Mouse (Mus musculus): ENCODE measurements at regions not wholly inside any gene's neighbourhood (a gene's known extent, or its start where the extent isn't known, plus 50 kb on each side); places are given as distances from the start of the nearest gene placed in this dataset.
A peak's percentile ranks its signal among the peaks of the same experiment; 100 is the strongest.

- Histone ChIP-seq H3K9me3 (ENCODE audit: control insufficient read depth, low read length) (no peaks in the 10 kb centered on the region), H3K36me3 (ENCODE audit: control insufficient read depth, insufficient read depth, low read length) (no peaks in the 10 kb centered on the region), H3K27ac (replicated peaks; ENCODE audit: low read depth, low read length) (no peak overlapping the region), H3K4me3 (ENCODE audit: low read depth, low read length) (no peak overlapping the region), H3K4me1 (ENCODE audit: control insufficient read depth, insufficient read depth, low read length) (peaks cover 6% of the 10 kb centered on the region; the same call in 1 of the 2 replicates), H3K9ac (ENCODE audit: low read depth, low read length) (no peak overlapping the region), H3K4me2 (ENCODE audit: low read depth, low read length) (no peak overlapping the region), H3K27me3 (replicated peaks; ENCODE audit: control insufficient read depth, insufficient read depth, low read length) (no peaks in the 10 kb centered on the region)
- DNase-seq (ENCODE audit: low spot score) = no peak
- no peak for ATAC-seq (ENCODE audit: low read depth)
- WGBS = 71% methylated on average over 6 of the region's 6 CpGs
Observed at GRCm38 (mm10) chr7:136073265-136073799, 357.2 kb upstream of the Mki67 start.

- Histone ChIP-seq H3K4me2 (ENCODE audit: low read depth, low read length) (no peak overlapping the region), H3K4me3 (ENCODE audit: low read depth, low read length) (no peak overlapping the region), H3K4me1 (ENCODE audit: control insufficient read depth, insufficient read depth, low read length) (peaks cover 6% of the 10 kb centered on the region; the same call in 1 of the 2 replicates), H3K27ac (replicated peaks; ENCODE audit: low read depth, low read length) (no peak overlapping the region), H3K9ac (ENCODE audit: low read depth, low read length) (no peak overlapping the region), H3K9me3 (ENCODE audit: control insufficient read depth, low read length) (no peaks in the 10 kb centered on the region), H3K36me3 (ENCODE audit: control insufficient read depth, insufficient read depth, low read length) (no peaks in the 10 kb centered on the region), H3K27me3 (replicated peaks; ENCODE audit: control insufficient read depth, insufficient read depth, low read length) (no peaks in the 10 kb centered on the region)
- DNase-seq (ENCODE audit: low spot score) = peak; percentile 17
- no peak for ATAC-seq (ENCODE audit: low read depth)
- 47% methylated on average over 2 of the region's 2 CpGs for WGBS
Observed at GRCm38 (mm10) chr7:136074043-136074442, 357.9 kb upstream of the Mki67 start.

DNA sequence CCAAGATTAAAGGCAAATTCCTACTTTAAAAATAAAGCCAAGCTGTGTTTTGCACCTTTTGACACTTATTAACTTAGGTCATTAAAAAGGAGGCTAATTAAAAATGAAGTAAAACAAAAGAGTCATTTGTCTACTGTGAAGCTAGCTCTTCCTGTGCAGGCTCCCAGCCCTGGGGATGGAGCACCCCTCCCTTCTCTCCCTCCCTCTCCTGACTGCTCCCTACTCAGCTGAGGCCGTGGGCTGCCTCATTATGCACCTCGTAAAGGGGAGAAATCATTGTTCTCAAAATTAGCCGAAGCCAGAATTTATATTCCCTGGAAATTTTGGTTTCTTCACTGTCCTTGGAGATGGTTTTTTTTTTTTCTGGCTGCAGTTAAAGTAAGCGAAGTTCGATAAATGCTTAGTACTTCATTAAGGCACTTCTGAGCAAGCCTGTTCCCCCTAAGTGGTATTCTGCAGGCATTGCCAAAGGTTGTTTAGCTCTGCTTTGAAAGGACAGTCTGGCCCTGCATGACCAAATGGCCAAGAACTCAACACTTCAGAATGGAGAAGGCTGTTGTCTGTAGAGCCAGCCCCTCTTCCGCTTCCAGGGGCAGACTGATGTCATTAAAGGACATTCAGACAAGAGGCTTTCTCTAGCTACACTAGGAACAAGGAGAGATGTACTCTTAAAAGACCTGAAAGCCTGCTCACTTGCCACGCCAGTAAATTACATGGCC is 365.5 kb upstream of the Mki67 start:
- no peak overlapping the region for H3K4me3 ChIP-seq (ENCODE audit: low read depth, low read length)
- H3K36me3 ChIP-seq (ENCODE audit: control insufficient read depth, insufficient read depth, low read length) = no peaks in the 10 kb centered on the region
- peaks cover 3% of the 10 kb centered on the region; the same call in 1 of the 2 replicates for H3K27me3 ChIP-seq (replicated peaks; ENCODE audit: control insufficient read depth, insufficient read depth, low read length)
- DNase-seq (ENCODE audit: low spot score) (no peak), ATAC-seq (ENCODE audit: low read depth) (no peak)
- H3K4me2 ChIP-seq (ENCODE audit: low read depth, low read length) = no peak overlapping the region
- H3K4me1 ChIP-seq (ENCODE audit: control insufficient read depth, insufficient read depth, low read length) = peaks cover 8% of the 10 kb centered on the region
- H3K9ac ChIP-seq (ENCODE audit: low read depth, low read length) = no peak overlapping the region
- no peak overlapping the region for H3K27ac ChIP-seq (replicated peaks; ENCODE audit: low read depth, low read length)
- 54% methylated on average over 7 of the region's 7 CpGs for WGBS
- no peaks in the 10 kb centered on the region for H3K9me3 ChIP-seq (ENCODE audit: control insufficient read depth, low read length)

DNA sequence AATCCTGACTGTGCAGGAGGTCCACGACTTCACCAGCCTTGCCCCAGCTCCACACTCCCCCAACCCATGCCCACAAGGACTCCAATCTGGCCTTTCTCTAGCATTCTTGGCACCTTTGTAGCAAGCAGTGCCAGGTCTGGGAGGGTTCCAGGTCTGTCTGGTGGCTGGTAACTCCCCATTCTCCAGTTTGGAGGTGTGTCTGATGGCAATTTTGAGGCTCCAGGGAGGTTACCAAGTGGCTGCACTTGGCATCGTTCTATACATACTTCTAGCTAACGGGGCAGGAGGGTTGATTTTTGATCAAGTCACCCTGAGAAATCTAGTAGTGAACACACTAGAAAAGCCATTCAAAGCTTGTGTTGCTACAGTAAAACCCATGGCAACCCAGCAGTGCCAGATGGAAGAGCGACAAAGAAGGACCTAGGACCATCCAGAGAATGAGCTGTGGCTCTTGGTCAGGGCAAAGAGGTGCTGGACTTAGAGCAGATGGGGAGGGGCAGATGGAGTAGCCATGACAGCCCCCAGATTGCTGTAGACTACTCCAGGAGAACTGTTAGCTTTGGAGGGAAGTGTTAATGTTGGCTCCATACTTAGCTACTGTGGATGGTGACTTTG is 366.2 kb upstream of the Mki67 start:
- Histone ChIP-seq H3K27ac (replicated peaks; ENCODE audit: low read depth, low read length) (no peak overlapping the region), H3K4me1 (ENCODE audit: control insufficient read depth, insufficient read depth, low read length) (peaks cover 8% of the 10 kb centered on the region), H3K9me3 (ENCODE audit: control insufficient read depth, low read length) (no peaks in the 10 kb centered on the region), H3K36me3 (ENCODE audit: control insufficient read depth, insufficient read depth, low read length) (no peaks in the 10 kb centered on the region), H3K4me3 (ENCODE audit: low read depth, low read length) (no peak overlapping the region), H3K9ac (ENCODE audit: low read depth, low read length) (no peak overlapping the region), H3K27me3 (replicated peaks; ENCODE audit: control insufficient read depth, insufficient read depth, low read length) (peaks cover 3% of the 10 kb centered on the region; the same call in 1 of the 2 replicates), H3K4me2 (ENCODE audit: low read depth, low read length) (no peak overlapping the region)
- ATAC-seq (ENCODE audit: low read depth) (no peak), DNase-seq (ENCODE audit: low spot score) (no peak)
- 90% methylated on average over 4 of the region's 4 CpGs for WGBS

- Histone ChIP-seq H3K9ac (ENCODE audit: low read depth, low read length) (no peak overlapping the region), H3K4me3 (ENCODE audit: low read depth, low read length) (no peak overlapping the region), H3K4me1 (ENCODE audit: control insufficient read depth, insufficient read depth, low read length) (peaks cover 8% of the 10 kb centered on the region), H3K36me3 (ENCODE audit: control insufficient read depth, insufficient read depth, low read length) (no peaks in the 10 kb centered on the region), H3K4me2 (ENCODE audit: low read depth, low read length) (no peak overlapping the region), H3K27ac (replicated peaks; ENCODE audit: low read depth, low read length) (peak overlapping the region; percentile 55), H3K9me3 (ENCODE audit: control insufficient read depth, low read length) (no peaks in the 10 kb centered on the region), H3K27me3 (replicated peaks; ENCODE audit: control insufficient read depth, insufficient read depth, low read length) (peaks cover 3% of the 10 kb centered on the region; the same call in 1 of the 2 replicates)
- WGBS = 70% methylated on average over 10 of the region's 10 CpGs
- DNase-seq (ENCODE audit: low spot score) (no peak), ATAC-seq (ENCODE audit: low read depth) (no peak)
Observed at GRCm38 (mm10) chr7:136083005-136083404, 366.8 kb upstream of the Mki67 start.

- Histone ChIP-seq H3K9ac (ENCODE audit: low read depth, low read length) (no peak overlapping the region; the same call in 1 of the 2 replicates), H3K4me1 (ENCODE audit: control insufficient read depth, insufficient read depth, low read length) (peaks cover 9% of the 10 kb centered on the region), H3K4me3 (ENCODE audit: low read depth, low read length) (no peak overlapping the region), H3K27me3 (replicated peaks; ENCODE audit: control insufficient read depth, insufficient read depth, low read length) (peaks cover 3% of the 10 kb centered on the region; the same call in 1 of the 2 replicates), H3K36me3 (ENCODE audit: control insufficient read depth, insufficient read depth, low read length) (no peaks in the 10 kb centered on the region), H3K9me3 (ENCODE audit: control insufficient read depth, low read length) (no peaks in the 10 kb centered on the region), H3K4me2 (ENCODE audit: low read depth, low read length) (no peak overlapping the region), H3K27ac (replicated peaks; ENCODE audit: low read depth, low read length) (peak overlapping the region; percentile 55; the same call in 1 of the 2 replicates)
- peak; percentile 85; the same call in 1 of the 2 replicates for ATAC-seq (ENCODE audit: low read depth)
- DNase-seq (ENCODE audit: low spot score) = peak; percentile 88
- 29% methylated on average over 14 of the region's 14 CpGs for WGBS
Observed at GRCm38 (mm10) chr7:136083571-136084342, 367.6 kb upstream of the Mki67 start.

GRCm38 (mm10) chr7:136088785-136089184 is 372.6 kb upstream of the Mki67 start:
- peak; percentile 57 for DNase-seq (ENCODE audit: low spot score)
- peak overlapping the region; percentile 52; the same call in 1 of the 2 replicates for H3K27ac ChIP-seq (replicated peaks; ENCODE audit: low read depth, low read length)
- no peak overlapping the region for H3K9ac ChIP-seq (ENCODE audit: low read depth, low read length)
- H3K4me2 ChIP-seq (ENCODE audit: low read depth, low read length) = no peak overlapping the region
- H3K36me3 ChIP-seq (ENCODE audit: control insufficient read depth, insufficient read depth, low read length) = no peaks in the 10 kb centered on the region
- 39% methylated on average over 6 of the region's 6 CpGs for WGBS
- H3K4me3 ChIP-seq (ENCODE audit: low read depth, low read length) = no peak overlapping the region
- 0 out of 2 replicates have a peak, but pooled peaks cover 6% of the 10 kb centered on the region for H3K27me3 ChIP-seq (replicated peaks; ENCODE audit: control insufficient read depth, insufficient read depth, low read length)
- H3K9me3 ChIP-seq (ENCODE audit: control insufficient read depth, low read length) = no peaks in the 10 kb centered on the region
- ATAC-seq (ENCODE audit: low read depth) = no peak
- peaks cover 11% of the 10 kb centered on the region for H3K4me1 ChIP-seq (ENCODE audit: control insufficient read depth, insufficient read depth, low read length)

DNA sequence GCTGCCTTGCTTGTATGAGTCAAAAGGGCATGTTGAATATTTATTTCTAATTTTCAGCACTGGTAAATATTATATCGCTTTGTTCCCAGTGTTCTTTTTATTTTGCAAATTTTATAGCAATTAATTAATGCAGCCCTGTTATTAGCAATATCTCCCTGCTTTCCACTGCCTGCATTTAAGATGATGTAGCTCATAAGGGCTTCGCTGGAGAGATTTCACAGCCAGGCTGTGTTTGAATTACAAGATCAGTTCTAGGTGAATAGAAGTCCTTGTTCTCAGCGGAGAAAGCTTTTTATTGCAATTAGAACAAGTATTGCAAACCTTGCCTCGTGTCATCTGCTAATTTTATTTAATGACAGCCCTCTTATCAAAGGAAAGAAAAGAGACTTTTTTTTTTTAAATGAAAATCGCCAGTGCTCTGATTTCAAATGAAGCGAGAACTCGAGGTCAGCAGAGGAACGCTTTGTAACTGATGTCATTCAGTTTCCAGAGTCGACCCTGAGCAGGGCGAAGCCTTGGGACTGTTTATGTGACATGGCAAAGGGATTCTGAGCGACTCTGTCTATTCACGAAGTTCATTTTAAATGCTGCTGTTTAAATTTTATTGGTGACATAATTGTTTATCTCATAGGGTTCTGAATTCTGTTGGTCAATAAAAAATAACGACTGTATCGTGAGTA is 378.7 kb upstream of the Mki67 start:
- Histone ChIP-seq H3K27me3 (replicated peaks; ENCODE audit: control insufficient read depth, insufficient read depth, low read length) (0 out of 2 replicates have a peak, but pooled peaks cover 6% of the 10 kb centered on the region), H3K4me2 (ENCODE audit: low read depth, low read length) (no peak overlapping the region)

More for the DNA sequence above, 378.7 kb upstream of the Mki67 start:
- no peaks in the 10 kb centered on the region for H3K36me3 ChIP-seq (ENCODE audit: control insufficient read depth, insufficient read depth, low read length)
- no peak for ATAC-seq (ENCODE audit: low read depth)
- no peak overlapping the region for H3K9ac ChIP-seq (ENCODE audit: low read depth, low read length)
- H3K9me3 ChIP-seq (ENCODE audit: control insufficient read depth, low read length) = no peaks in the 10 kb centered on the region
- WGBS = 50% methylated on average over 14 of the region's 14 CpGs
- no peak for DNase-seq (ENCODE audit: low spot score)
- peaks cover 7% of the 10 kb centered on the region; the same call in 1 of the 2 replicates for H3K4me1 ChIP-seq (ENCODE audit: control insufficient read depth, insufficient read depth, low read length)
- H3K27ac ChIP-seq (replicated peaks; ENCODE audit: low read depth, low read length) = no peak overlapping the region
- H3K4me3 ChIP-seq (ENCODE audit: low read depth, low read length) = no peak overlapping the region
